Mouse (Mus musculus): ENCODE results near the gene Card19. TPM values are rescaled to one million over a fixed set of nuclear protein-coding genes. Genes with fewer than 3 reads are reported as not detected.

Card19 gene
- total and polyA plus RNA-seq, 3 experiments, result 15.8 to 51.8 TPM; not detected in 1

DNA sequence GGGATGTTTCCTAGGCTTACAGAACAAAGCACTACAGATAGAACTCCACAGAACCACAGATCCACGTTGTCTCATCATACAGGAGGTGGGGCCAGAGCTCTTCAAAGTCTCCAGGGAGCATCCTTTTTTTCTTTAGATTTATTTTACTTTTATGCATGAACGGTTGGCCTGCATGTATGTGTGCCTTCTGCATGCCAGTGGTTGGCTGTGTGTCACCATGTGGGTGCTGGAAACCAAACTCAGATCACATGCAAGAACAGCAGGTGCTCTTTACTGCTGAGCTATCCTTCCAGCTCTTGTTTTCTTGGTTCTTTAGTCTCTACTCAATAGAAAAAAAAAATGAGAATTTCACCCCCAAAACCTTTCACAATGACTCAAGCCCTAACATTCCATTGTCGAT lies 33.1 kb upstream of the Card19 start:
- Histone ChIP-seq H3K4me1 (ENCODE audit: control insufficient read depth in 1 of 2, insufficient read depth in 2 of 2, low read length in 2 of 2) (peaks cover 0 to 6% of the 10 kb centered on the region in 2 experiments; a peak in 2 of 4 replicates), H3K4me3 (ENCODE audit: control insufficient read depth in 1 of 2, insufficient read depth in 1 of 2, low read depth in 2 of 2, low read length in 2 of 2) (no peak overlapping the region), H3K36me3 (ENCODE audit: control insufficient read depth in 1 of 2, insufficient read depth in 2 of 2, low read length in 2 of 2) (no peaks in the 10 kb centered on the region), H3K79me2 (ENCODE audit: control insufficient read depth, insufficient read depth, low read length, poor library complexity) (no peaks in the 10 kb centered on the region), H3K9me3 (replicated peaks; ENCODE audit: insufficient read depth, low read length) (no peaks in the 10 kb centered on the region), H3K9ac (ENCODE audit: control insufficient read depth, low read depth, low read length, poor library complexity, severe bottlenecking) (no peak overlapping the region), H3K27me3 (ENCODE audit: control insufficient read depth in 1 of 2, insufficient read depth in 2 of 2, low read length in 2 of 2) (no peaks in the 10 kb centered on the region), H3K27ac (ENCODE audit: control insufficient read depth, low read depth, low read length) (no peak overlapping the region)
- DNase-seq (ENCODE audit: low read depth, low spot score), result no peak
- TF ChIP-seq USF2 (IDR thresholded peaks at IDR 0.05; ENCODE audit: borderline replicate concordance in 1 of 2, insufficient read depth in 1 of 2, low read depth in 1 of 2, low read length in 2 of 2) (no peak), ZKSCAN1 (IDR thresholded peaks at IDR 0.05; ENCODE audit: low read depth, low read length) (no peak), TBP (IDR thresholded peaks at IDR 0.05; ENCODE audit: low read depth, low read length) (no peak), POLR2AphosphoS2 (IDR thresholded peaks at IDR 0.05; ENCODE audit: low read length) (no peak), MYC (IDR thresholded peaks at IDR 0.05; ENCODE audit: low read depth, low read length) (no peak), ZC3H11A (IDR thresholded peaks at IDR 0.05; ENCODE audit: low read depth, low read length) (no peak), BHLHE40 (IDR thresholded peaks at IDR 0.05; ENCODE audit: borderline replicate concordance, low read depth, low read length) (no peak), NELFE (IDR thresholded peaks at IDR 0.05; ENCODE audit: low read depth, low read length) (no peak), KAT2A (conservative IDR thresholded peaks at IDR 0.05; ENCODE audit: low read depth, low read length) (no peak), UBTF (IDR thresholded peaks at IDR 0.05; ENCODE audit: borderline replicate concordance, insufficient read depth, low read depth, low read length) (no peak), CTCF (IDR thresholded peaks at IDR 0.05 in 2 of 3, conservative IDR thresholded peaks at IDR 0.05 in 1 of 3; ENCODE audit: control insufficient read depth in 1 of 3, insufficient read depth in 1 of 3, low read depth in 2 of 3, low read length in 3 of 3, poor library complexity in 1 of 3, severe bottlenecking in 1 of 3) (no peak), SIN3A (IDR thresholded peaks at IDR 0.05; ENCODE audit: low read length) (no peak), CHD1 (IDR thresholded peaks at IDR 0.05; ENCODE audit: low read depth, low read length) (no peak), JUND (IDR thresholded peaks at IDR 0.05; ENCODE audit: low read depth, low read length) (no peak), SMC3 (IDR thresholded peaks at IDR 0.05; ENCODE audit: low read depth, low read length) (no peak), MXI1 (IDR thresholded peaks at IDR 0.05; ENCODE audit: low read depth, low read length) (no peak), NRF1 (IDR thresholded peaks at IDR 0.05; ENCODE audit: insufficient read depth, low read depth, low read length, poor library complexity, severe bottlenecking) (no peak), TCF12 (IDR thresholded peaks at IDR 0.05; ENCODE audit: low read depth, low read length) (no peak), GABPA (IDR thresholded peaks at IDR 0.05; ENCODE audit: low read depth, low read length) (no peak)

DNA sequence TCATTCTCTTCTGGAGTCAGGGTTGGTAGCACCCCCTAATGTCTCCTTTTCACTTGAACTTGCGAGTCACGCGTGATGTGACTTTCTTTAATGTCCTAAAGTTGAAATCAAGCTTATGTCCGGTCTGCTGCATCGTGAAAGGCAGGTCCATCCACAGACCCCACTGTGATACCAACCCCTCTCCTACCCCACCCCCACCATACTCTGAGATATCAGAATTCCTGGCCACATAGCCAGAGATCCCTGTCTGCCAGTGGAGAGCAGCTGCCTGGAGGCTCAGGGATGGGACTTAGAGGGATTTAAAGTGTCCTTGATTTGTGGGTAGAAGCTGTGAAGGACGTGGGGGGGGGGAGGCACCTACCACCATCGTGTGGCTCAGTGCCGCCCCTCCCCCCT lies 32.6 kb upstream of the Card19 start, which contains the start of gene Susd3:
Gene Susd3 (minus strand): TSS at position 240 of the 396 bp plus-strand sequence.
- DNase-seq (ENCODE audit: low read depth, low spot score), result no peak
- Histone ChIP-seq H3K9me3 (replicated peaks; ENCODE audit: insufficient read depth, low read length) (no peaks in the 10 kb centered on the region), H3K4me3 (ENCODE audit: control insufficient read depth in 1 of 2, insufficient read depth in 1 of 2, low read depth in 2 of 2, low read length in 2 of 2) (peak within 1 kb of the TSS; percentile 59 to 82), H3K36me3 (ENCODE audit: control insufficient read depth in 1 of 2, insufficient read depth in 2 of 2, low read length in 2 of 2) (no peaks in the 10 kb centered on the region), H3K9ac (ENCODE audit: control insufficient read depth, low read depth, low read length, poor library complexity, severe bottlenecking) (peak within 1 kb of the TSS; percentile 47), H3K27me3 (ENCODE audit: control insufficient read depth in 1 of 2, insufficient read depth in 2 of 2, low read length in 2 of 2) (no peaks in the 10 kb centered on the region), H3K79me2 (ENCODE audit: control insufficient read depth, insufficient read depth, low read length, poor library complexity) (no peaks in the 10 kb centered on the region), H3K4me1 (ENCODE audit: control insufficient read depth in 1 of 2, insufficient read depth in 2 of 2, low read length in 2 of 2) (peaks cover 0 to 6% of the 10 kb centered on the region in 2 experiments; a peak in 2 of 4 replicates), H3K27ac (ENCODE audit: control insufficient read depth, low read depth, low read length) (no peak within 1 kb of the TSS)
- TF ChIP-seq HCFC1 (IDR thresholded peaks at IDR 0.05; ENCODE audit: low read depth, low read length) (no peak), EP300 (IDR thresholded peaks at IDR 0.05; ENCODE audit: low read depth in 1 of 2, low read length in 2 of 2) (no peak), ZC3H11A (IDR thresholded peaks at IDR 0.05; ENCODE audit: low read depth, low read length) (no peak), CHD2 (IDR thresholded peaks at IDR 0.05; ENCODE audit: low read length) (no peak), MYC (IDR thresholded peaks at IDR 0.05; ENCODE audit: low read depth, low read length) (no peak), MAX (IDR thresholded peaks at IDR 0.05; ENCODE audit: low read length) (no peak), GATA1 (IDR thresholded peaks at IDR 0.05; ENCODE audit: low read depth, low read length) (no peak), USF2 (IDR thresholded peaks at IDR 0.05; ENCODE audit: borderline replicate concordance in 1 of 2, insufficient read depth in 1 of 2, low read depth in 1 of 2, low read length in 2 of 2) (no peak), TAL1 (IDR thresholded peaks at IDR 0.05; ENCODE audit: low read length) (no peak), MEF2A (IDR thresholded peaks at IDR 0.05; ENCODE audit: extremely low read depth, insufficient replicate concordance, low read depth, low read length, poor library complexity, severe bottlenecking) (no peak), CHD1 (IDR thresholded peaks at IDR 0.05; ENCODE audit: low read depth, low read length) (no peak), ETS1 (IDR thresholded peaks at IDR 0.05; ENCODE audit: low read depth, low read length) (no peak), JUND (IDR thresholded peaks at IDR 0.05; ENCODE audit: low read depth, low read length) (no peak), BHLHE40 (IDR thresholded peaks at IDR 0.05; ENCODE audit: borderline replicate concordance, low read depth, low read length) (no peak)
